Mouse (Mus musculus): ENCODE data around the gene Cfap77. TPM values are rescaled to one million over a fixed set of nuclear protein-coding genes. Genes with fewer than 3 reads are reported as not detected.

Gene Cfap77
- polyA plus RNA-seq, 1 experiment from 2014 or later, result 0.78 TPM

DNA sequence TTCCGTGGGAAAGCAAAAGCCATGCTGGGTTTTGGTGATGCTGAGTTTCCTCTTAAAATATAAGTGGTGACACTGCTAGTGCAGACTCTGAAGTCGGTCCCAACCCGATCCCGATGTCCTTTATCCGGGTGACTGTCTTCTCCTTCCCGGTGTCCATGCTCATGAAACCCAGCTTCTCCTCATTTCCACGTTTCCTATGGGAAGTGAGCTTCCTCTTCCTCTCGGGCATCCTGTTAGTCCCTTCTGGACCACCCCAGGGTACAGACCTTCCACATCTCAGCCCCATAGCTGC is 13.4 kb downstream of the Cfap77 start:
- Histone ChIP-seq H3K9ac (no peak overlapping the region), H3K9me3 (no peaks in the 10 kb centered on the region), H3K4me2 (no peak overlapping the region), H3K4me1 (replicated peaks) (peaks cover 13% of the 10 kb centered on the region), H3K36me3 (no peaks in the 10 kb centered on the region), H3K27me3 (peaks cover 24% of the 10 kb centered on the region), H3K27ac (replicated peaks) (no peak overlapping the region; the same call in 1 of the 2 replicates), H3K4me3 (no peak overlapping the region)
- WGBS, result 26% methylated on average over 8 of the region's 8 CpGs
- ATAC-seq (ENCODE audit: low FRiP score, low read depth), result no peak

DNA sequence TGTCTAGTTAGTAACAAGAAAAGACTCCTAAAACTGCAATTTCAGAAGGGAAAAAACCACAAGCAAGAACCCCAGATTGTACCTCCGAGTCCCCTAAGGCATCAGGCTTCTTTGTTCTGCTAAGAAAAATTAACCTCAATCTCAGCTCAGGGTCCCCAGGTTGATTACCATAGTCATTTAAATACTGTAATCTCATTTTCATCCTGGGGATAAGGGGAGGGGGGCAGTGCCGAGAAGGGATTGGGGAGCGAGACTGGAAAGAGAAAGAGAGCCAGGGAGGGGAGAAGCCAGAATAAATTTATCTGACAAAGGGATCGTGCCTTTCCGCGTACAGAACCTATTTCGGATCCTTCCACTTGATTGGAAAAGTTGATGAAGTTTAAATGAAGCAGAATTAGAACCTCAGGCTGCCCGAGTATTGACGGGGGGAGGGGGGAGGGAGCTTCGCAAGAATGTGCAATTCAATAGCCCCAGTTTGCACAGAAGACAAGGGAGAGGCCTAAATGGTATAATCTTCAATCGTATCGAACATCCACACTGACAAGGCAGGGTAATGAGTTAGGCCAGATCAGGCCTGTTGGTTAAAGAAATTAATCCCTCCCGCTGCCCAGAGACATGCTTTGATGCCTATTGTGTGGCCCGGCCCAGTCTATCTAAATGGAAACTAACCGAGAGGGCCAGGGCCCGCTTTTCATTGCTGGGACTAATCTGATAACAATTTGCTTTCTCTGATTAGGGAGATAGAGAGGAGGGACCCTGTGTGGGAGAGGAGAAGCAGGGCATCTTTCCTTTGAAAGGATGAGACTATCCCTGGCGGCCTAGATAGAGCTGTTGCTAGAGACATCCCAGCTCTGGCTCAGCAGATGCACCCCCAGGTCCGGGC is 14.0 kb downstream of the Cfap77 start:
- no peak overlapping the region for H3K9ac ChIP-seq
- peaks cover 22% of the 10 kb centered on the region for H3K27me3 ChIP-seq
- H3K4me1 ChIP-seq (replicated peaks), result peaks cover 7% of the 10 kb centered on the region
- H3K27ac ChIP-seq (replicated peaks), result no peak overlapping the region
- H3K4me3 ChIP-seq, result no peak overlapping the region
- no peaks in the 10 kb centered on the region for H3K36me3 ChIP-seq
- no peak overlapping the region for H3K4me2 ChIP-seq
- no peaks in the 10 kb centered on the region for H3K9me3 ChIP-seq
- 0 out of 2 replicates have a peak, but pooled peaks have one; percentile 23 for ATAC-seq (ENCODE audit: low FRiP score, low read depth)
- WGBS, result 16% methylated on average over 18 of the region's 18 CpGs

DNA sequence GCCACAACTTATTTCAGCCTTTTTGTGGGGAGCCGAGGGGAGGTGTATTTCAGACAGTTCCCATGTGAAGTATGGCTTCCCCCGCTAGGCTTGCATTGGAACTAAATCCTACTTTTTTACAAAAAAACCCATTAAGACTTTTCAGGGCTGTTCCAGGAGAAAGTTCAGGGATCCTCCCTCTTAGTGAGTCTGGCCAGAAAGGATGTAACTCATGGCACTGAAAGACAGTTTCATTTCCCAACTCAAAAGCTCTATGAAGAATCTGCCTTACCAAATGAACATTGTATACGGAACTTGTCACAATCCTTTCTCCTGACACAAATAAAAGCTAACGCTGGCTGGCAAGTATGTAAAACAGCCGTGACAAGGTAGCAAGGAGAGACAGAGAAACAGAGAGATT is 15.1 kb downstream of the Cfap77 start:
- Histone ChIP-seq H3K4me2 (no peak overlapping the region), H3K36me3 (no peaks in the 10 kb centered on the region), H3K9me3 (no peaks in the 10 kb centered on the region), H3K4me3 (no peak overlapping the region), H3K27ac (replicated peaks) (no peak overlapping the region), H3K4me1 (replicated peaks) (no peaks in the 10 kb centered on the region; the same call in none of the 2 replicates), H3K27me3 (peaks cover 16% of the 10 kb centered on the region), H3K9ac (no peak overlapping the region)
- WGBS, result 27% methylated on average over 5 of the region's 5 CpGs
- no peak for ATAC-seq (ENCODE audit: low FRiP score, low read depth)

DNA sequence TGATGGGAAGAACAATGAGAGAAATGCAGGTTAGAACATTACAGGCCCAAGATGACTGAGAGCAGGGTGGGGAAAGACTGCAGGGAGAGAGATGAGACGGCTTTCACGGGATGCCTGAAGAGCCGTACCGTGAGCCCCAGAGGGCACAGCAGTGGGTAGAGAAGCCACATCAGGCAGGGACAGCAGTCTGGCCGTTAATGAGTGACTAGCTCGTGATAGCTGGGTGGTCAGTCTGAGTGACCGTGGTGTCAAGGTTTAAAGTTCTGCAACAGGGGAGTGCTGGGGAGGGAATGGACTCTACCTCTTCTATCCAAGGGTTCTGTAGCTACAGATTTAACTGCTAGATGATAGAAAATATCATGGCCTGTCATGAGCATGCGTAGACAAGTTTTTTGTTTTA is 19.2 kb downstream of the Cfap77 start:
- peaks cover 1% of the 10 kb centered on the region for H3K4me1 ChIP-seq (replicated peaks)
- no peak overlapping the region for H3K4me2 ChIP-seq
- no peak overlapping the region for H3K27ac ChIP-seq (replicated peaks)
- no peaks in the 10 kb centered on the region for H3K36me3 ChIP-seq
- WGBS, result 53% methylated on average over 8 of the region's 8 CpGs
- ATAC-seq (ENCODE audit: low FRiP score, low read depth), result no peak
- H3K27me3 ChIP-seq, result peaks cover 12% of the 10 kb centered on the region
- H3K9ac ChIP-seq, result no peak overlapping the region
- no peaks in the 10 kb centered on the region for H3K9me3 ChIP-seq
- no peak overlapping the region for H3K4me3 ChIP-seq

DNA sequence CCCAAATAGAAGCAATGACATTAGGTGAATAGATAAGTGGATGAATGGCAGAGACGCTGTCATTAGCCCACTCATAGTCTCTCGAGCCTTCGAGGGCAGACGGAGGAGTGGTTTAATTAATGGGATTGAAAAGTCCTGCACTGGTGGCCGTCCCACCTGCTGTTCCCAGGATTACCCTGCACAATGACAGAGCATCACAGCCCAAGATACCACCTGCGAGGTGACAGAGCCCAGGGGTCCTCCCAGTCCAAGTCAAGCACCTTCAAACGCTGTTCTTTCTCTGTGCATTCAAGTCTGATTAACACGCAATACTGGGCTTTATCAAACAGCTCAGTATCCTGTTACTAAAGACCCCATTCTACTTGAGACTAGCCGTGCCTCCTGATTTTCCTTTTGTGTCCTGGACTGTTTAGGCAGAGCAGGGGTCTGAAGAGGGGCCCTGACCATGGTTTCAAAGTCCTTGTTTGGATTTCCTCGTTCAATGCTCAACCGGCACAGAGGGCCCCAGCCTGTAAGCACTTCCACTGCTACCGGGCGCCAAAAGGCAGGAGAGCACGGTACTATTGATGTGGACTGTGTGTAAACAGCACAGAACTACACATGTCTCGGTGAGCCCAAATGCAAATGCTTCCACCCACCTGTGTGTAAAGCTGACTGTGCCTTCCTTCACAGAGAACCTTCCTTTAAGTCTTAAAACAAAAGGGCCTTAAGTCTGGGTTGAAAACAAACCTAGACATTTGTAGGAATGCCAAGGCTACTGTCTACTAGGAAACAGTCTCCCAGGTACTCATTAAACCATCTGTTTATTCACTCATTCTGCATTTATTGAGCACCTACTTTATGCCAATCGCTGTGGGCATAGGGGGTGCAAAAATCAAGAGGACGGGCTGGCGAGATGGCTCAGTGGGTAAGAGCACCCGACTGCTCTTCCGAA is 20.1 kb downstream of the Cfap77 start:
- no peak overlapping the region for H3K27ac ChIP-seq (replicated peaks)
- H3K4me1 ChIP-seq (replicated peaks), result peaks cover 10% of the 10 kb centered on the region
- H3K9me3 ChIP-seq, result no peaks in the 10 kb centered on the region
- WGBS, result 40% methylated on average over 20 of the region's 20 CpGs
- H3K9ac ChIP-seq, result no peak overlapping the region
- H3K4me3 ChIP-seq, result no peak overlapping the region
- peaks cover 12% of the 10 kb centered on the region for H3K27me3 ChIP-seq
- no peak for ATAC-seq (ENCODE audit: low FRiP score, low read depth)
- no peaks in the 10 kb centered on the region for H3K36me3 ChIP-seq
- no peak overlapping the region for H3K4me2 ChIP-seq

DNA sequence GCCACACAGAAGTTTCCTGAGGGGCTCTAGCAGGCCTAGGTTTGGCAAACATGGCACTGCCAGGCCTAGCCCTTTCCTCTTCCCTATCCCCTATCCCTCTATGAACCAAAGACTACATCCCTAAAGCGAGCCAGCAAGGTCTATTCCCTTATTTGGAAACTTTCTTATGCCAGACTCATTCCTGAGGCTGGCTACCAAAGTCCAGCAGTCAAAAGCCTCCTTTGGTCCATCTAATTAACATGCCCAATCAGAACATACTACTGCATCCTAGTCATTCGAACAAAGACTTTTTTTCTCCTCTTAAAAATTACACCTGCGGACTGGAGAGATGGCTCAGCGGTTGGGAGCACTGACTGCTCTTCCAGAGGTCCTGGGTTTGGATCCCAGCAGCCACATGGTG is 22.9 kb downstream of the Cfap77 start:
- Histone ChIP-seq H3K27me3 (peaks cover 9% of the 10 kb centered on the region), H3K4me3 (no peak overlapping the region), H3K27ac (replicated peaks) (no peak overlapping the region), H3K36me3 (no peaks in the 10 kb centered on the region), H3K4me1 (replicated peaks) (peaks cover 14% of the 10 kb centered on the region), H3K9ac (no peak overlapping the region), H3K4me2 (no peak overlapping the region), H3K9me3 (no peaks in the 10 kb centered on the region)
- 92% methylated on average over 4 of the region's 4 CpGs for WGBS
- no peak for ATAC-seq (ENCODE audit: low FRiP score, low read depth)

DNA sequence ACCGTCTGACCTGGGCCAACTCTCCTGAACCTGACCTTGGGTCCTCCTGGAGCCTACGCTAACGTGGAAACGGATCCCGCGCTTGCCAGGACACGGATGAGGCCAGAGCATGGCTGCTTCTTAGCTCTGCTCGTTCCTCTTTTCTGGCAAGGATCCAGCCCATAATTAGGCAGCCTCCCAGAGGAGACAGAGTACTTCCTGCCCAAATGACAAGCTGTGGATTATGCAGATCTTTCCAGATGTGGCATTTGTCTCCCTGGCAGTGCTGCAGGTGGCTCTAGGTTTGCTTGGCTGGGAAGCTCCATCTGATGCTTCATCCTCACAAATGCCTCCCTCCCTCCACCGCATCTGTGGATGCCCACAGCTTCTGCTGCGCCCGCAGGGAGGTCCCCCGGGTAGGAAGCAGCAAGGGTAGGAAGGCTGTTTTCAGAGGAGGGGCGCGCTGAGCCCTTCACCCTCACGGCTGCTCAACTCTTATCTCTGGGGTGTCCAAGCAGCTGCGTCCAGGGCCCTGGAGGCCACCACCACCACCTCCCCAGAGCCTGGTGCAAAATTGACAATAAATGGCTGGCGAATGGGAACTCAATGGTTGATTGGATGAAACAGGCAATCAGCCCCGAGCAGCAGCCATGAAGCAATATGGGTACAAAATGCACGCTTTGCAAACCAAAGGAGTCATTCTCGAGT is 24.7 kb downstream of the Cfap77 start:
- ATAC-seq (ENCODE audit: low FRiP score, low read depth), result peak; percentile 78; the same call in 1 of the 2 replicates
- H3K4me2 ChIP-seq, result peak overlapping the region; percentile 21
- 23% methylated on average over 20 of the region's 20 CpGs for WGBS
- H3K27me3 ChIP-seq, result peaks cover 9% of the 10 kb centered on the region; the same call in 1 of the 2 replicates
- no peak overlapping the region for H3K9ac ChIP-seq
- H3K36me3 ChIP-seq, result no peaks in the 10 kb centered on the region
- no peak overlapping the region for H3K4me3 ChIP-seq
- H3K27ac ChIP-seq (replicated peaks), result no peak overlapping the region
- no peaks in the 10 kb centered on the region for H3K9me3 ChIP-seq
- peaks cover 14% of the 10 kb centered on the region for H3K4me1 ChIP-seq (replicated peaks)

DNA sequence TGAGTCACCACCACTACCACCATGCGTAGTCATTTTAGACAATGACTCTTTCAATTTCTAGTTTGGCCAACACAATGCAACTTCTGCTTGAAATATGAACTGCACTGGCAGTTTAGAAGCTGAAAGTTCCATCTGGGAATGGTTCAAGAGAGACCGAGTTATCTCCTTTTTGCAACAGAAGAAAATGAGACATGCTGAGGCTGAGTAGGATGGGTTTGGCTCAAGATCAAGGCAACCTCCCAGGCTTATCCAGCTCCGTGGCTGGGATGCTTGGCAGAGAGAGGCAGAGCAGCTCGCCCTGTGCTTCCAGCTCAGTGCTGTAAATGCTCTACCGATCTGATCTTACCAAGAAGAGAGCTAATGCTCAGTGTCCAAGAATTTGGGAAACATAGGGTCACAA is 29.6 kb downstream of the Cfap77 start:
- Histone ChIP-seq H3K4me2 (no peak overlapping the region), H3K4me1 (replicated peaks) (peaks cover 9% of the 10 kb centered on the region), H3K9ac (no peak overlapping the region), H3K4me3 (no peak overlapping the region), H3K36me3 (no peaks in the 10 kb centered on the region), H3K27me3 (no peaks in the 10 kb centered on the region), H3K9me3 (no peaks in the 10 kb centered on the region), H3K27ac (replicated peaks) (no peak overlapping the region)
- 67% methylated on average over 5 of the region's 5 CpGs for WGBS
- no peak for ATAC-seq (ENCODE audit: low FRiP score, low read depth)

DNA sequence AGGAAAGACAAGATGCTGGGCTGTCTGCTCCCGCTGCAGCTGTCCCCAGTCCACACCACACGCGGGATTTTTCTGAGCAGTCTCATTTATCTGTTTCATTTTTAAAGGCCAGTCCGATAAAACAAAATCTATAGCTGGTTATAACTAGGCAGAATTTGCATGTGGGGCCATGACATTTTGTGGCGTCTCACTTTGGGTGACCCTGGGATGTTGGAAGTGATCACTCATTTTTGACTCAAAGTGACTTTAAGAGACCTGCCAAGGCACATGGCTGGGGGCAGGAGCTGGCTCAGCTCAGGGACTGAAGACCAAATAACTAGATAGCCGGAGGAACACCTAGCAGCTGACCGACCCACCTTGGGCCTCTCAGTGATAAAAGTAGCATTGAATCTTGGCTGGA is 31.9 kb downstream of the Cfap77 start:
- H3K9ac ChIP-seq, result no peak overlapping the region
- H3K4me2 ChIP-seq, result no peak overlapping the region
- H3K4me1 ChIP-seq (replicated peaks), result no peaks in the 10 kb centered on the region
- no peak overlapping the region for H3K4me3 ChIP-seq
- H3K9me3 ChIP-seq, result no peaks in the 10 kb centered on the region
- WGBS, result 89% methylated on average over 7 of the region's 7 CpGs
- H3K27ac ChIP-seq (replicated peaks), result no peak overlapping the region
- H3K36me3 ChIP-seq, result no peaks in the 10 kb centered on the region
- ATAC-seq (ENCODE audit: low FRiP score, low read depth), result no peak
- H3K27me3 ChIP-seq, result peaks cover 4% of the 10 kb centered on the region; the same call in 1 of the 2 replicates

DNA sequence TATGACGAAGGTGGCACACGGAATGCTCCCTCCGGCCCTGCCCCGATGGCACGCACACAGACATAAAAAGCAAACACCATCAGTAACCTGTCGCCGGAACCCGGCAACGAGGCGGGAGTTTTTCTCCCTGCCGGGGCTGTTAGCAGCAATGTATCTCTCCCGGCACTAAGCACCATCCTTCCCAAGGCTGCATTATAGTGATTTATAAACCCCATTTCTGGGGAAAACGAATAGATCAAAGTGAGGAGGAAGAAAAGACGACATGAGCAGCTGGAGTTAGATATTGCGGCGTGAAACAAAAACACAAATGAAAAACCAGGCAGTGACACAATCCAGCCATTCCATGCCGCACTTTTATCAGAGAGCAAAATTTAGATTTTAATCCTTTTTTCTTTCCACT is 33.8 kb downstream of the Cfap77 start:
- Histone ChIP-seq H3K27ac (replicated peaks) (peak overlapping the region; percentile 62; the same call in 1 of the 2 replicates), H3K4me2 (no peak overlapping the region), H3K36me3 (no peaks in the 10 kb centered on the region), H3K27me3 (peaks cover 4% of the 10 kb centered on the region; the same call in 1 of the 2 replicates), H3K9ac (no peak overlapping the region), H3K9me3 (no peaks in the 10 kb centered on the region), H3K4me1 (replicated peaks) (peaks cover 14% of the 10 kb centered on the region), H3K4me3 (no peak overlapping the region)
- no peak for ATAC-seq (ENCODE audit: low FRiP score, low read depth)
- 54% methylated on average over 17 of the region's 17 CpGs for WGBS

DNA sequence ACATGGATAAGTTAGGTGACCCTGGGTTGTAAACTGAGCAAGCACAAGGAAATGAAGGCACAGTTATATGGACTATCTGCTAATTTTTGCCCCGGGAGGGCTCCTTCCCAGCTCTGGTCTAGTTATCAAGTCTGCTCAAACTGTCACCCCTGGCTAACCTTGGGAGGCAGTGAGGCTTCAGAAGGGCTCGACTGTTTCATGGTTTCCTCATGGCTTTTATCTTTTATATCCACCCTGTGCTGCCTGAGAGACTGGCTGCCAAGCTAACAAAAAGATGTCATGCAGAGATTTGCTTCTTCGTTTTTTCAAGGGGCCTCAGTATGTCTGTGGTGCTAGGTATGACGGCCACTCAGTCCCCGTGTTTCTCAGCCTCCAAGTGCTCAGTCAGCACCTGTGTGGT is 36.2 kb downstream of the Cfap77 start:
- peaks cover 18% of the 10 kb centered on the region for H3K4me1 ChIP-seq (replicated peaks)
- no peak overlapping the region for H3K4me3 ChIP-seq
- H3K27ac ChIP-seq (replicated peaks), result no peak overlapping the region
- H3K9me3 ChIP-seq, result no peaks in the 10 kb centered on the region
- H3K9ac ChIP-seq, result no peak overlapping the region
- ATAC-seq (ENCODE audit: low FRiP score, low read depth), result no peak
- H3K36me3 ChIP-seq, result no peaks in the 10 kb centered on the region
- whole genome bisulfite sequencing, result 41% methylated on average over 5 of the region's 5 CpGs
- H3K4me2 ChIP-seq, result no peak overlapping the region
- H3K27me3 ChIP-seq, result peaks cover 4% of the 10 kb centered on the region; the same call in 1 of the 2 replicates
